Mouse (Mus musculus): ENCODE measurements around the gene Slfn3.

- TF ChIP-seq CTCF (IDR thresholded peaks at IDR 0.05; ENCODE audit: borderline replicate concordance, insufficient read depth, low read length) (no peak), POLR2A (IDR thresholded peaks at IDR 0.05; ENCODE audit: low read depth, low read length) (no peak)
These were observed 16.1 kb upstream of the Slfn3 start, which contains the start of gene Slfn4 for GRCm38 (mm10) chr11:83174948-83175539.
